Mouse (Mus musculus): ENCODE data around the gene Ube2f. TPM values are rescaled to one million over a fixed set of nuclear protein-coding genes. Genes with fewer than 3 reads are reported as not detected.
A peak's percentile ranks its signal among the peaks of the same experiment; 100 is the strongest.

Gene Ube2f
- polyA plus RNA-seq, 1 experiment from 2014 or later, result 80.5 TPM

- no peak overlapping the region for H3K4me3 ChIP-seq (ENCODE audit: low read length)
- H3K4me2 ChIP-seq (replicated peaks; ENCODE audit: low read depth, low read length), result no peak overlapping the region
- H3K9me3 ChIP-seq (ENCODE audit: control insufficient read depth, low read length), result no peaks in the 10 kb centered on the region
- 0 out of 2 replicates have a peak, but pooled peaks have one; percentile 62 for ATAC-seq (ENCODE audit: low FRiP score, low TSS enrichment)
- H3K36me3 ChIP-seq (ENCODE audit: control insufficient read depth, insufficient read depth, low read length), result no peaks in the 10 kb centered on the region
- H3K27me3 ChIP-seq (ENCODE audit: control insufficient read depth, insufficient read depth, low read length), result no peaks in the 10 kb centered on the region
- no peaks in the 10 kb centered on the region for H3K4me1 ChIP-seq (ENCODE audit: control insufficient read depth, insufficient read depth, low read length)
- WGBS, result 88% methylated on average over 1 of the region's 1 CpGs
- H3K9ac ChIP-seq (ENCODE audit: low read depth, low read length), result no peak overlapping the region
- H3K27ac ChIP-seq (ENCODE audit: low read depth, low read length), result no peak overlapping the region
Measured at GRCm38 (mm10) chr1:91211099-91211498, 39.0 kb upstream of the Ube2f start.

GRCm38 (mm10) chr1:91211591-91212008 lies 38.5 kb upstream of the Ube2f start:
- Histone ChIP-seq H3K27ac (ENCODE audit: low read depth, low read length) (no peak overlapping the region), H3K9ac (ENCODE audit: low read depth, low read length) (no peak overlapping the region), H3K27me3 (ENCODE audit: control insufficient read depth, insufficient read depth, low read length) (no peaks in the 10 kb centered on the region), H3K4me2 (replicated peaks; ENCODE audit: low read depth, low read length) (no peak overlapping the region), H3K4me3 (ENCODE audit: low read length) (no peak overlapping the region), H3K4me1 (ENCODE audit: control insufficient read depth, insufficient read depth, low read length) (no peaks in the 10 kb centered on the region), H3K9me3 (ENCODE audit: control insufficient read depth, low read length) (no peaks in the 10 kb centered on the region), H3K36me3 (ENCODE audit: control insufficient read depth, insufficient read depth, low read length) (no peaks in the 10 kb centered on the region)
- WGBS, result 69% methylated on average over 7 of the region's 7 CpGs
- no peak for ATAC-seq (ENCODE audit: low FRiP score, low TSS enrichment)

GRCm38 (mm10) chr1:91215264-91215663 lies 34.8 kb upstream of the Ube2f start:
- no peaks in the 10 kb centered on the region for H3K9me3 ChIP-seq (ENCODE audit: control insufficient read depth, low read length)
- no peak overlapping the region for H3K4me2 ChIP-seq (replicated peaks; ENCODE audit: low read depth, low read length)
- no peak for ATAC-seq (ENCODE audit: low FRiP score, low TSS enrichment)
- H3K27ac ChIP-seq (ENCODE audit: low read depth, low read length), result no peak overlapping the region
- no peaks in the 10 kb centered on the region for H3K4me1 ChIP-seq (ENCODE audit: control insufficient read depth, insufficient read depth, low read length)
- no peaks in the 10 kb centered on the region for H3K36me3 ChIP-seq (ENCODE audit: control insufficient read depth, insufficient read depth, low read length)
- no peak overlapping the region for H3K4me3 ChIP-seq (ENCODE audit: low read length)
- H3K9ac ChIP-seq (ENCODE audit: low read depth, low read length), result no peak overlapping the region
- 100% methylated on average over 1 of the region's 1 CpGs for WGBS
- no peaks in the 10 kb centered on the region for H3K27me3 ChIP-seq (ENCODE audit: control insufficient read depth, insufficient read depth, low read length)

GRCm38 (mm10) chr1:91215981-91216380 lies 34.1 kb upstream of the Ube2f start:
- Histone ChIP-seq H3K4me1 (ENCODE audit: control insufficient read depth, insufficient read depth, low read length) (no peaks in the 10 kb centered on the region), H3K4me3 (ENCODE audit: low read length) (no peak overlapping the region), H3K9ac (ENCODE audit: low read depth, low read length) (no peak overlapping the region), H3K27ac (ENCODE audit: low read depth, low read length) (no peak overlapping the region), H3K36me3 (ENCODE audit: control insufficient read depth, insufficient read depth, low read length) (no peaks in the 10 kb centered on the region), H3K27me3 (ENCODE audit: control insufficient read depth, insufficient read depth, low read length) (no peaks in the 10 kb centered on the region), H3K4me2 (replicated peaks; ENCODE audit: low read depth, low read length) (no peak overlapping the region), H3K9me3 (ENCODE audit: control insufficient read depth, low read length) (no peaks in the 10 kb centered on the region)
- no peak for ATAC-seq (ENCODE audit: low FRiP score, low TSS enrichment)
- WGBS, result 48% methylated on average over 1 of the region's 1 CpGs

GRCm38 (mm10) chr1:91216504-91217267 lies 33.4 kb upstream of the Ube2f start:
- H3K4me2 ChIP-seq (replicated peaks; ENCODE audit: low read depth, low read length), result no peak overlapping the region
- H3K27me3 ChIP-seq (ENCODE audit: control insufficient read depth, insufficient read depth, low read length), result no peaks in the 10 kb centered on the region
- H3K36me3 ChIP-seq (ENCODE audit: control insufficient read depth, insufficient read depth, low read length), result no peaks in the 10 kb centered on the region
- no peak overlapping the region for H3K27ac ChIP-seq (ENCODE audit: low read depth, low read length)
- no peaks in the 10 kb centered on the region for H3K9me3 ChIP-seq (ENCODE audit: control insufficient read depth, low read length)
- WGBS, result 54% methylated on average over 10 of the region's 10 CpGs
- ATAC-seq (ENCODE audit: low FRiP score, low TSS enrichment), result no peak
- H3K4me1 ChIP-seq (ENCODE audit: control insufficient read depth, insufficient read depth, low read length), result no peaks in the 10 kb centered on the region
- H3K9ac ChIP-seq (ENCODE audit: low read depth, low read length), result no peak overlapping the region
- no peak overlapping the region for H3K4me3 ChIP-seq (ENCODE audit: low read length)

- Histone ChIP-seq H3K9me3 (ENCODE audit: control insufficient read depth, low read length) (no peaks in the 10 kb centered on the region), H3K4me3 (ENCODE audit: low read length) (no peak overlapping the region), H3K4me2 (replicated peaks; ENCODE audit: low read depth, low read length) (no peak overlapping the region), H3K36me3 (ENCODE audit: control insufficient read depth, insufficient read depth, low read length) (no peaks in the 10 kb centered on the region), H3K4me1 (ENCODE audit: control insufficient read depth, insufficient read depth, low read length) (no peaks in the 10 kb centered on the region), H3K27me3 (ENCODE audit: control insufficient read depth, insufficient read depth, low read length) (no peaks in the 10 kb centered on the region), H3K9ac (ENCODE audit: low read depth, low read length) (no peak overlapping the region), H3K27ac (ENCODE audit: low read depth, low read length) (no peak overlapping the region)
- no peak for ATAC-seq (ENCODE audit: low FRiP score, low TSS enrichment)
- WGBS, result 81% methylated on average over 7 of the region's 7 CpGs
Measured at GRCm38 (mm10) chr1:91219641-91220321, 30.3 kb upstream of the Ube2f start.

- WGBS, result 65% methylated on average over 3 of the region's 3 CpGs
- Histone ChIP-seq H3K9me3 (ENCODE audit: control insufficient read depth, low read length) (no peaks in the 10 kb centered on the region), H3K27ac (ENCODE audit: low read depth, low read length) (no peak overlapping the region)
Measured at GRCm38 (mm10) chr1:91220322-91220672, 29.8 kb upstream of the Ube2f start.

GRCm38 (mm10) chr1:91226562-91226961 lies 23.5 kb upstream of the Ube2f start:
- Histone ChIP-seq H3K27ac (ENCODE audit: low read depth, low read length) (no peak overlapping the region), H3K4me1 (ENCODE audit: control insufficient read depth, insufficient read depth, low read length) (no peaks in the 10 kb centered on the region), H3K27me3 (ENCODE audit: control insufficient read depth, insufficient read depth, low read length) (no peaks in the 10 kb centered on the region), H3K9ac (ENCODE audit: low read depth, low read length) (no peak overlapping the region), H3K4me3 (ENCODE audit: low read length) (no peak overlapping the region), H3K4me2 (replicated peaks; ENCODE audit: low read depth, low read length) (no peak overlapping the region), H3K36me3 (ENCODE audit: control insufficient read depth, insufficient read depth, low read length) (no peaks in the 10 kb centered on the region), H3K9me3 (ENCODE audit: control insufficient read depth, low read length) (no peaks in the 10 kb centered on the region)
- no peak for ATAC-seq (ENCODE audit: low FRiP score, low TSS enrichment)
- WGBS, result 85% methylated on average over 4 of the region's 4 CpGs

More at GRCm38 (mm10) chr1:91220322-91220672, 29.8 kb upstream of the Ube2f start:
- Histone ChIP-seq H3K27me3 (ENCODE audit: control insufficient read depth, insufficient read depth, low read length) (no peaks in the 10 kb centered on the region), H3K4me3 (ENCODE audit: low read length) (no peak overlapping the region), H3K9ac (ENCODE audit: low read depth, low read length) (no peak overlapping the region), H3K36me3 (ENCODE audit: control insufficient read depth, insufficient read depth, low read length) (no peaks in the 10 kb centered on the region), H3K4me2 (replicated peaks; ENCODE audit: low read depth, low read length) (no peak overlapping the region), H3K4me1 (ENCODE audit: control insufficient read depth, insufficient read depth, low read length) (no peaks in the 10 kb centered on the region)
- no peak for ATAC-seq (ENCODE audit: low FRiP score, low TSS enrichment)

- 67% methylated on average over 15 of the region's 15 CpGs for WGBS
- no peak overlapping the region for H3K4me2 ChIP-seq (replicated peaks; ENCODE audit: low read depth, low read length)
- H3K27me3 ChIP-seq (ENCODE audit: control insufficient read depth, insufficient read depth, low read length), result no peaks in the 10 kb centered on the region
- H3K9me3 ChIP-seq (ENCODE audit: control insufficient read depth, low read length), result no peaks in the 10 kb centered on the region
- no peaks in the 10 kb centered on the region for H3K36me3 ChIP-seq (ENCODE audit: control insufficient read depth, insufficient read depth, low read length)
- H3K4me1 ChIP-seq (ENCODE audit: control insufficient read depth, insufficient read depth, low read length), result no peaks in the 10 kb centered on the region
- no peak overlapping the region for H3K27ac ChIP-seq (ENCODE audit: low read depth, low read length)
- H3K4me3 ChIP-seq (ENCODE audit: low read length), result no peak overlapping the region
- ATAC-seq (ENCODE audit: low FRiP score, low TSS enrichment), result no peak
- H3K9ac ChIP-seq (ENCODE audit: low read depth, low read length), result no peak overlapping the region
Measured at GRCm38 (mm10) chr1:91227381-91228054, 22.6 kb upstream of the Ube2f start.

All from kidney, embryonic 14.5 days (tissue).